Mouse (Mus musculus) heart, postnatal 25 days (tissue): ENCODE results near the gene Bcl2l11. TPM values are rescaled to one million over a fixed set of nuclear protein-coding genes. Genes with fewer than 3 reads are reported as not detected.

Experiments used
- DNase-seq: peaks from one replicate; pipeline ENCODE4 v3.0.0; 2022; ENCODE audit warnings: low spot score
- intact Hi-C: fragments of 180-260 bp; cut with DNase I; formaldehyde crosslinking; loops from one replicate; pipeline ENCODE4 v1.15.1; 2025
- total RNA-seq, 2 experiments: library from RNA; stranded (reverse); gene quantifications; 2 replicates each; pipeline ENCODE4 v1.2.3; 2021

Bcl2l11 gene
- total RNA-seq, 2 experiments from 2014 or later, result 15.2 to 18.8 TPM

DNA sequence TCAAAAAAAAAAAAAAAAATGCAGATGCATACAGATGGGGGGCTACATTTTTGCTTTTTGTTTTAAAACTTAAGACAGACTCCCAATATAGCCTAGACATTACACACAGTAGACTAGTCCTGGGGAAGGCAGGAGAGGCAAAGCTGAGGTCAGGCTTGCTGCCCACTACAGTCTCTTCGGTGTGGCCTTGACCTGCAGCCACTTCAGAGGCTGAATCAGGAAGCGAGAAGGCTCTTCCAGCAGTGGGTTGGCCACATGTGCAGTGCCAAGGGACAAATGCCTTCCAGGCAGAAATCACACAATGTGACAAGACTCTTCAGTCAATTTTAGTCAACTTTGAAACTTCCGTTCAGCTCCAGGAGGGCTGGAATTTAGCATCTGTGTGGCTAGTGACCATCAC lies 62.6 kb downstream of the Bcl2l11 start:
- no peak for DNase-seq
- intact Hi-C loops, result no loop called here

DNA sequence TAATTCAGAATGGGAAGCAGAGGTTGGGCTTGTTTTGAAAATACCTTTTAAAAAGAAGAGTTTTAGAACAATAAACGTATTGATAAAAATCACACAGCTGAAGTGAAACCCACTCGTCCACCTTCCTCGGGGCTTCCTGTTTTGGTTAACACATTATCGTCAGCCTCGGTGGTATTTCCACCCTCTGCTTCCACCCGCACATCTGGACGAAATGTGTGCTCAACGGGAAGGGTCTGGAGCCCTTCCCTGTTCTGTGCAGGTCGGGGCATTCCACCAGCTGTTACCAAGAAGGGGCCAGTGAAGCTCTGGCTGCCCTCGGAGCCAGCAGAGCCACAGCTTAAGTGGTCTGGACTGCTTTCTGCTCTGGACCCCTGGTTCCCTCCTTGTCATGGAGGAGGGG lies 63.9 kb downstream of the Bcl2l11 start:
- DNase-seq, result no peak
- intact Hi-C loops, result no loop called here

DNA sequence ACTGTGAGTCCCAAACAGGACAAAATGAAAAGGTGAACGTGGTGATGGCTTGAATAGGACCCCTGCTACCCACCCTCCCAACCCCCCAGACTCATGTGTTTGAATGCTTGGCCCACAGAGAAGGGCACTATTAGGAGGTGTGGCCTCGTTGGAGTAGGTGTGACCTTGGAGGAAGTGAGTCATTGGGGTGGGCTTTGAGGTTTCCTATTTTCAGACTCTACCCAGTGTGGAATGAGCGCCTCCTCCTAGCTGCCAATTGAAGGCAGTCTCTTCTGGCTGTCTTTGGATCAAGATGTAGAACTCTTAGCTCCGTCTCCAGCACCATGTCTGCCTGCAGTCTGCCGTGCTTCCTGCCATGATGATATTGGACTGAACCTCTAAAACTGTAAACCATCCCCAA lies 64.4 kb downstream of the Bcl2l11 start:
- intact Hi-C loops, result no loop called here
- DNase-seq, result no peak

DNA sequence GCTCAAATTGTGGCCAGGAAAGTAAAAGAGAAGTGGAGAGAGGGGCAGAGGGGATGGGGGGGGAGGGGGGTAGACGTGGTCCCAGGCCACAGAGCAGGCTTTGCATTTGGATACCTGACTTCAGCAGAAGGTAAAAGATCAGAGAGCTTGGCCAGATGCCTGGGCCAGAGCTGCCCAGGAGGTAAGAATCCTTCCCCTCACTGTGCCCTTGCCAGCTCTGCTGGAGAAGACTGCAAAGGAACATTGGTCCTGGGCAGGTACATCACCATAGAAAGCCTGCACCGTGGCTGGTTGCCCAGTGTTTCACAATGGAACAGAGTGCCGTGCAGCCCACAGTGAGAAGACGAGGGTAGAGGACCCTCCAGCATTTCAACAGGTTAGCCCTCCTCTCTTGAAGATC lies 67.6 kb downstream of the Bcl2l11 start:
- no peak for DNase-seq
- intact Hi-C loops, result no loop called here

DNA sequence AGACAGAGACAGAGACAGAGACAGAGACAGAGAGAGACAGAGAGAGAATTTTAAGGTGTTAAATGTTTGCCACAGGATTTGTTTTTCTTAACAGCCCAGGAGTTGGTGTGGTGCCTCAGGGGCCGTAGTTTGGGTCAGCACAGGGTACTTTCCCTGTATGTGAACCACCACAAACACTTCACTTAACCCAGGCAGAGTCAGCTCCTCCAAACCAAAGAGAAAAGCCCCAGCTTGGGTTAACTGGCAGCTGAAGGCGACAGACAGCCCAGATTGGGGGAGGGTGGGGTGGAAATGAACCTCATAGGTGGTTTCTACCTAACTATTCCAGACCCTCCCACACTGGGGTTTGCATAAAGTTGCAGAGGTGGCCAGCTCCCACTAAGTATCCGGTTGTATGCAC lies 71.5 kb downstream of the Bcl2l11 start:
- intact Hi-C loops, result no loop called here
- no peak for DNase-seq

DNA sequence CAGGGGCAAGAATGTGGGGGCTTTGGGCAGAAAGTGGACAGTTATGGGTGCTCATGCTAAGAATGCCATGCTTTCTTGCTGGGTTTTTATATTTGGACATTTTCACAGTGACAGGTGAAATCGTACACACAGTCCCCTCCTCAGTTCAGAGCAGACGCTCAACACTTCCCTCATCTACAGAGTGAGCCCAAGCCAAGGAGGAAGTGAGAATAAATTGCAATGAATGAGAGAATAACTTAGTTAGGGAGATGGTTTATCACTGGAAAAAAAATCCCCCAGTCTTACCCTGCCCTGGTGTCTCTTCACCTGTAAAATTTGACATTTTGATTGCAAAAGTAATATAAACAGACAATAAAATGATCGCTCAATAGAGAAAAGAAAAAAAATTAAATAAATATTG lies 77.3 kb downstream of the Bcl2l11 start:
- DNase-seq, result no peak
- intact Hi-C loops, result no loop called here

DNA sequence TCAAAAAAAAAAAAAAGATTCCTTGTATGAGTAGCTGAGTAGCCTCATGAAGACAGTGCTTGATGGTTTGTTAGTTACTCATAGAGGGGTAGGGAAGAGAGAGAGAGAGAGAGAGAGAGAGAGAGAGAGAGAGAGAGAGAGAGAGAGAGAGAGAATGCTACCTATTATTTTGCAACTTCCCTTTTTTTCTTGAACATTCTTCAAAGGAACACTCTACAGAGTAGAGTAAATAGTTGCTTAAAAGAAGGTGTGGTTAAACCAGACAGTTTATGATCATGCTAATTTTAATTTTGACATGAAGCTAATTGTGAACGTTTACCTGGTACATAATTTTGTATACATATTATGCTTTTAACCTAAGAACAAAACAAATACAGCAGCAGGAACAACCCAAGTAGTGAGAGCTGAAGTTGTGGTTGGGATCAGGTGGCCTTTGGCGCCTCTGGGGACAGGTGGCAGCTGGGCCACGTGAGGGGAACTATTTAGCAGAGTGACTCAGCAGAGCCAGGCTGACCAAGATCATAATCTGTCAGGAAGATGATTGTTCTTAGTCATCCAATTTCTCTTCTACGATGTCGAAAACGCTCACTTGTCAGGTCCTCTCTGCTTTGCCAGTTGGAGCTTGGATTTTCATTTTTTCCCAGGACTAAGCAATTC lies 78.0 kb downstream of the Bcl2l11 start:
- intact Hi-C loops, result no loop called here
- DNase-seq, result no peak

DNA sequence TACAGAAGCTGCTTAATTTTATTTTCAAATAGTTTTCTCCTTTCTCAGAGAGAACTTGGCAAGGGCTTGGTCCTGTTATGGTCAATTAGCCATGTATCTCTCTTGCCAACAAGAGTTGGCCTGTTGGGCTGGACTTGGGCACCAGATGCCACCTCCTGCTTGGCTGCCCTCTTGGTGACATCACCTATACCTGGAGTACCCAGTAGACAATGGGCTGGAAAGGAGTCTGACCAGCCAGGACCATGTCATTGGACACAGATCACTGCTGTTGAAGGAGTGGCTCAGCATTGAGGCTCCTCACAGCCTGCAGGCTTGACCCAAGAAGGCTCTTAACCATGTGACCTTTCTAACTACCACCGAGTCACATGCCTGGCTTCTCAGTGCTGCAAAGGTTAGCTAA lies 82.7 kb downstream of the Bcl2l11 start:
- DNase-seq, result no peak

DNA sequence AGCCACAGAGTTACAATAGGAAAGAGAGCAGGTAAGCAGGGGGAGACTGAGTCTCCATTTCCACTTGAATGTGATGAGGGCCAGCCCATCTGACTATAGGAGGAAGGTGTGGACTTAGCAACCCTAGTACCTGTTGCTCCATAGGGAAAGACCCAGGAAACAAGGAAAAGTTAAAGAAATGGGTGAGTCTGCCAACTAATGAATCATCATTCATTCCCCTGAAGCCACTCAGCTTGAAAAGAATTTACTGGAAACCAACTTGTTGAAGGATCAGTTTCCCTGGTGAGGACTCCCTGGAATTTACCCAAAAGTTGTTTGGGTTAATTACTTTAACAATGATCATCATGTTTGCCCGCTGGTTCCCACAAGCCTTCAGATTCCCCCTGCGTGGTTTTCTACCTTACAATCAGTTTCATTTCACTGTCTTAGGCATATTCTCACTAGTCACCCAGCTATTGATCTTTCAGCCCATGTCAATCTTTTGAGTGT lies 84.0 kb downstream of the Bcl2l11 start:
- intact Hi-C loops, result loop anchor here (5.0 kb wide), 1 partner anchor 37 kb away; no protein-coding TSS in a partner anchor
- DNase-seq, result no peak

More for the DNA sequence above, 82.7 kb downstream of the Bcl2l11 start:
- intact Hi-C loops, result no loop called here

DNA sequence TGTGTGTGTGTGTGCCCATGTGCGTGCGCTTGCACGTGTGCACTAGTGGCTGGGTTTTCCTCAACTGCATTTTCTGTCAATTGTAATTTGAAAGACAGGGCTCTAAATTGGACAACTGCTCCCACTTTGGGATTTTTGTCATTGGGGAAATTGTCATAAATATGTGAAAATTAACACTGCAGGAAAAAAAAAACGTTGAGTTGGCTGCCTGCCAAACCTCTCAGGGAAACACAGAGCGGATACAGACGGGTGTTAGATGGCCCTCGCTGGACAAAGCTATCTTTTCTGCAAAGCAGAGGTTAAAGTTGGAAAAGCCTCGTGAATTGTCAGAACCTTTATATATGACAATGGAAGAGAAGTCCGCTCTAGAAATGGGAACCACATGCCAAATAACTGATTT lies 84.5 kb downstream of the Bcl2l11 start:
- DNase-seq, result no peak
- intact Hi-C loops, result loop anchor here (5.0 kb wide), 1 partner anchor 37 kb away; no protein-coding TSS in a partner anchor

DNA sequence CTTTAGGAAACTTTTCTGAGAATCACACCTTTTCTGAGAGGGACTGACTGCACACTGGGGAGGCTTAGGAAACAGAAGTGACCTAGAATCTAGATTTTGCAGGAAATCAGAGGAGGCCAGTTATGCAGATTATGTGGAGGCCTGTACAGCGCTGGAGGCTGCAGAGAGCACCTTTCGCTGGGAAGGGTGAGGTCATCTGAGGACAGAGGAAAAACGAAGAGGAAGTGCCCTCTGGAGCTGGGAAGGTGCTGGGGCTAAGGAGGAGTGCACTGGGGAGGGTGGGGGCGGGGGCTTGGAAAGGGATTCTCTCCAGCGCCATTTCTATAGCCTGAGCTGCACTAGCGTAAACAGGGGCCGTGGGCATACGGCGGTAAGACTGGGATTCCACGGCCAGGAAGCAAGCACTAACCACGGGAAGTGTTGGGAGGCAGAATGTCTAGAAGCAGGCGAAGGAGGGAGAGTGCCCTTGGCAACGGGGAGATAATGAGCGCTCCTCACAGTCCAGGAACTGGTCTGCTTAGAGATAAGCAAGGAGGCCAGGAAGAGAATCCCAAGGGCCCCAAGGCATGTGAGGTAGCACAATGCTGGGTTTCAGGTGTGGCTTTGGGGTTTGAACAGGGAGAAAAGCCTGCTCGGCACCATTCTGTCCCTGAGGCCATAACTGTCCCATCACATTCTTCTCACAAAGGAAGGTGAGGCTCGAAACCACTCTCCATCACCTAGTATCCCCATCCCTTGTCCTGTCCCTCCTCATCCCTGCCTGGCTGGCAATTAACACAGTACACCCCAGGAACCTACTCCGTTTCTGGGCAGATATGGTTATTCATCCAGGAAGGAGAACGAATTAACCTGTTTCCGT lies 85.4 kb downstream of the Bcl2l11 start:
- intact Hi-C loops, result loop anchor here (5.0 kb wide), 1 partner anchor 36 kb away; no protein-coding TSS in a partner anchor
- DNase-seq, result no peak

DNA sequence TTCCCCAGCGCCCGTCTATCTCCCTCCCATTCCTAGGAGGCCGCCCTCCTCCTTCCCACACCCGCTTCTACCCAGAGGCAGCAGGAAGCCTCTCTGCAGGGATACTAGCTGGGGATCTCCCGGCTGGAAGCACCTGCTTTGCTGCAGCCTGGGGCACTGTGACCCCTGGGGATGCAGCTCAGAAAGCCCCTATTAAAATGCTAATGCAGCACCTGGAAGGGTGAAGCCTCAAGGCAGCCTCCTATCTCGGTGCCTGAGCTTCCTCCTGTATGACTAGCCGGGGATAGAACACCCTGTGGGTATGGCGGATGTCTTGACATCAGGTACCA lies 86.0 kb downstream of the Bcl2l11 start:
- intact Hi-C loops, result loop anchor here (5.0 kb wide), 1 partner anchor 35 kb away; no protein-coding TSS in a partner anchor
- DNase-seq, result no peak
